Mouse (Mus musculus): ENCODE results near the gene Grm4. TPM values are rescaled to one million over a fixed set of nuclear protein-coding genes. Genes with fewer than 3 reads are reported as not detected.

Gene Grm4
- polyA plus RNA-seq, 1 experiment from 2014 or later: 0.02 TPM

GRCm38 (mm10) chr17:27511125-27511735 is 10.0 kb downstream of the Grm4 start:
- no peak overlapping the region for H3K4me3 ChIP-seq (replicated peaks)
- H3K9me3 ChIP-seq (replicated peaks): no peaks in the 10 kb centered on the region
- ATAC-seq (ENCODE audit: insufficient read depth): no peak
- WGBS (ENCODE audit: insufficient replicate concordance): 74% methylated on average over 7 of the region's 7 CpGs
- H3K4me1 ChIP-seq (replicated peaks): peaks cover 12% of the 10 kb centered on the region
- no peak overlapping the region for H3K4me2 ChIP-seq
- H3K9ac ChIP-seq: no peak overlapping the region
- H3K27ac ChIP-seq (replicated peaks): no peak overlapping the region
- no peaks in the 10 kb centered on the region for H3K36me3 ChIP-seq (replicated peaks)
- H3K27me3 ChIP-seq: peaks cover 95% of the 10 kb centered on the region

DNA sequence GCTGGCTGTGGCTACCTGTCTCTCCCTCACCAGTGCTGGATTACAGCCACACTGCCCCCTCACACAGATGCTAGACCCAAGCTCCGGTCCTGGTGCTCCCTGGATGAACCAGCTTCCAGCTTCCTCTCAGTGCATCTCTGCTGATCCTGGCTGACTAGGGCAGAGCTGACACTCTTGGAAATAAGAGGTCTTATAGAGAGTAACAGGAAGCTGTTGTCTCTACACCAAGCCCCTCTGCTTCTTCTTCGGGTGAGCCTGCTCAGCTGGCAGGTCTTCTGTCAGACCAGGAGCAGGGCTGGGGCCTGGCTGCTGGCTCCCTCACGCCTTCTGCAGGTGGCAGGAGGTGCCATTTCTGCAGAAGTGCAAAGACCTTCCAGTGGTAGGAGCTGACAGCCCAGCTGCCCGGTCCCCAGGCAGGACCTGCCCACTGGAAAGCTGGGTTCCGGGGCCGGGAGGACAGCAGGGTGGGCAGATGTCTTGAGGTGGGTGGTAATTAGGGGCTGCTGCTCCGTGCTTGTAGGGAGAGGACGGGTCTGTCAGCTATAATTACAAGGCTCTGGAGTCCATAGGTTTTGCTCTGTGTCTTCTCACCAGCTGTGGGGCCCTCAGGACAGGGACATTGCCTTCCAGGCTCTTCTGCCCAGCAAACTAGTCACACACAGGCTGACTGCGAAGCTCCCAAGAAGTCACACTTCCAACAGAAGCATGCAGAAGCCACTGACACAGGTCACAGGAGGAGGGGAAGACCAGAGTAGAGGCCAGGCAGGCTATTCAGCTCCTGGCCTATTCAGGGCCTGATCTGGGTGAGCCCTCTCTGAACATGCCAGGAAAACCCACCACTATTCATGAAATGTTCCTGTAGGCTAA is 10.7 kb downstream of the Grm4 start:
- no peaks in the 10 kb centered on the region for H3K9me3 ChIP-seq (replicated peaks)
- no peak for ATAC-seq (ENCODE audit: insufficient read depth)
- peaks cover 95% of the 10 kb centered on the region for H3K27me3 ChIP-seq
- H3K4me3 ChIP-seq (replicated peaks): no peak overlapping the region
- H3K4me2 ChIP-seq: no peak overlapping the region
- peaks cover 12% of the 10 kb centered on the region for H3K4me1 ChIP-seq (replicated peaks)
- no peaks in the 10 kb centered on the region for H3K36me3 ChIP-seq (replicated peaks)
- H3K27ac ChIP-seq (replicated peaks): no peak overlapping the region
- no peak overlapping the region for H3K9ac ChIP-seq
- 46% methylated on average over 9 of the region's 9 CpGs for WGBS (ENCODE audit: insufficient replicate concordance)

DNA sequence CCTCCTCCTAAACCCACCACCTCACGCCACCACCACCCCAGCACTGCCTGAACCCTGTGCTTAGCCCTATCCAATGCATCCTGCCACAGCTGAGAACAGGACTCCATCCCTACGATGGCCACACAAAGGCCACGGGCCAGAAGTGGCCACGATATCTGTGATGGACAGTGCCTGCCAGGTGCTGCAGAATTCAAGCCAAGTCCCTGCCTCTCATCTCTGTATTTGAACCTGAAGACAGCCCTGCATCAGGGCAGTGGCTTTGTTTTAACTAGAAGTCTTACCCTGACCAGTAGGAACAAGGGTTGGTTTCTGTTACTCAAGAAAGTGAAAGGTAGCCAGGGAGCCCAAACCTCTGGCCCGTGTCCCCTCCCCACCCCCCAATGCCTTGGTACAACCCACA is 12.1 kb downstream of the Grm4 start:
- Histone ChIP-seq H3K4me2 (no peak overlapping the region), H3K27me3 (peaks cover 91% of the 10 kb centered on the region), H3K4me1 (replicated peaks) (peaks cover 12% of the 10 kb centered on the region), H3K9ac (no peak overlapping the region), H3K36me3 (replicated peaks) (no peaks in the 10 kb centered on the region), H3K4me3 (replicated peaks) (no peak overlapping the region), H3K9me3 (replicated peaks) (no peaks in the 10 kb centered on the region), H3K27ac (replicated peaks) (no peak overlapping the region)
- no peak for ATAC-seq (ENCODE audit: insufficient read depth)
- 64% methylated on average over 5 of the region's 5 CpGs for WGBS (ENCODE audit: insufficient replicate concordance)

DNA sequence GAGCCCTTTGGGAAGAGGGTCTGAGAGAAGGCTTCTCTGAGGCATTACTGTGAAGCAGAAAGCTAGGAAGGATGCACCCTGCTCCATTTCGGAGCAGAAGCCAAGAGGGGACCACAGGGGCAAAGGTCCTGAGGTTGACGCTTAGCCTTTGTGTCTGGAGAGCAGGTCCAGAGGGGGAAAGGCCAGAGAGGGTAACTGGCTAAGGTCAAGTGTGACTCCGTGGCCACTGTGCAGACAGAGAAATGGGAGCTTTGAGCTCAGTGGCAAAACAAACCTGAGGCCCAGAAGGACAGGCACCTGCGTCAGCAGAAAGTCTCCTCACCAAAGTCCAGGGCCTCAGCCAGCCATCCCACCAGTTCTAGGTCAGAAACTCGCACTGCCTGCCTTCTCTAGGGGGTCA is 12.7 kb downstream of the Grm4 start:
- H3K4me2 ChIP-seq: no peak overlapping the region
- no peak overlapping the region for H3K4me3 ChIP-seq (replicated peaks)
- no peaks in the 10 kb centered on the region for H3K36me3 ChIP-seq (replicated peaks)
- no peaks in the 10 kb centered on the region for H3K9me3 ChIP-seq (replicated peaks)
- WGBS (ENCODE audit: insufficient replicate concordance): 59% methylated on average over 5 of the region's 5 CpGs
- H3K9ac ChIP-seq: no peak overlapping the region
- H3K27ac ChIP-seq (replicated peaks): no peak overlapping the region
- ATAC-seq (ENCODE audit: insufficient read depth): no peak
- peaks cover 12% of the 10 kb centered on the region for H3K4me1 ChIP-seq (replicated peaks)
- peaks cover 90% of the 10 kb centered on the region for H3K27me3 ChIP-seq

DNA sequence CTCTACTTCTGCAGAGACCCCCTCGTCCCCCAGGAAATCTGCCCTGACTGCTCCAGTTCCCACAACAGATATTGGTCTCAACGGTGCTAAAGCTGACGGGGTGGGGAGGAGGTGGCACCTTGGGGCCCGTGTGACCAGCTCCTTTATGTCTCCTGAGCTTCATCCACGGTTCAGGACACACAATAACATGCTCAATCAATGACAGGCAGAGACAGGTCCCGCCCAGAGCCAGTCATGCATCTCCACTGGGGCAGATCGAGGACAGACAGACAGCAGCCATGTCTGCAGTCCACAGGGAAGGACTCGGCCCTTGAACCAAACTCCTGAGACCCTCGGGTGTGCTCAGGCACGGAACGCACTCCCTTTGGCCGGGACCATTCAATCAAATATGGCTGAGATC is 13.2 kb downstream of the Grm4 start:
- ATAC-seq (ENCODE audit: insufficient read depth): no peak
- H3K27ac ChIP-seq (replicated peaks): no peak overlapping the region
- H3K4me3 ChIP-seq (replicated peaks): no peak overlapping the region
- H3K4me2 ChIP-seq: no peak overlapping the region
- H3K27me3 ChIP-seq: peaks cover 88% of the 10 kb centered on the region
- no peaks in the 10 kb centered on the region for H3K9me3 ChIP-seq (replicated peaks)
- no peaks in the 10 kb centered on the region for H3K36me3 ChIP-seq (replicated peaks)
- H3K9ac ChIP-seq: no peak overlapping the region
- WGBS (ENCODE audit: insufficient replicate concordance): 50% methylated on average over 12 of the region's 12 CpGs
- peaks cover 12% of the 10 kb centered on the region for H3K4me1 ChIP-seq (replicated peaks)

- H3K4me2 ChIP-seq: no peak overlapping the region
- no peak overlapping the region for H3K27ac ChIP-seq (replicated peaks)
- ATAC-seq (ENCODE audit: insufficient read depth): no peak
- peaks cover 88% of the 10 kb centered on the region for H3K27me3 ChIP-seq
- 66% methylated on average over 7 of the region's 7 CpGs for WGBS (ENCODE audit: insufficient replicate concordance)
- no peak overlapping the region for H3K9ac ChIP-seq
- H3K36me3 ChIP-seq (replicated peaks): no peaks in the 10 kb centered on the region
- no peak overlapping the region for H3K4me3 ChIP-seq (replicated peaks)
- H3K9me3 ChIP-seq (replicated peaks): no peaks in the 10 kb centered on the region
- peaks cover 8% of the 10 kb centered on the region for H3K4me1 ChIP-seq (replicated peaks)
Observed at GRCm38 (mm10) chr17:27507591-27507945, 13.6 kb downstream of the Grm4 start.

DNA sequence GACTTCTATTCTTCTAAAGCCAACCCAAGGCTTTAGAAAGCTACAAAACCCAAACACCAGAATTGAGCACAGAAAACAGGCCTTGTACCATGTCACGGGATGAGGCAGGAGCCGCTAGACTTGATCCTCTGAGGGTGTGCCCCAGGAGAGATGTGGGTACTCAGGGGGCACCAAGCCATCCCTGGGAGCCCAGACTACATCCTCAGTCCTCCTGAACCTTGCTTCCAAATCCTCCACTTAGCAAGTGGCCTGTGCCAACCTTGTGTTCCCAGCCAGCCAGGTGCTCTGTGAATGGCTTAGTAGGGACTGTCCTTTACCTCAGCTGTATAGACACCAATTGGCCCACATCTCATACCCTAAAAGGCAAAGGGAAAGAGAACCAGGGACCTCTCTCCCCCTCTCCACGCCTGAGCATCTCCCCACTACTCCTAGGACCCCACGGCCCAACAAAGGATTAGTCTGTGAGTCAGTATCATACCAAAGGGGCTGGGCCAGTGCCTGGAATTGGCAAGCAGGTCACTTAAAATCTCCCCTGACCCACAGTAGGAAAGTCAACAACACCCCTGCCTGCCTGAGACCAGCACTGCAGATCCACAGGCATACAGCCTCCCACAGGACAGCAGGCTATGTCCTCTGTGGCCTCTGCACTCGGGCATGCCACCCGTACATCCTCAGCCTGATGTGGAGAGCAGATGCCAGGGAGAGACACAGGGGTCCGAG is 14.2 kb downstream of the Grm4 start:
- H3K4me3 ChIP-seq (replicated peaks): no peak overlapping the region
- H3K9ac ChIP-seq: no peak overlapping the region
- no peaks in the 10 kb centered on the region for H3K9me3 ChIP-seq (replicated peaks)
- H3K27ac ChIP-seq (replicated peaks): no peak overlapping the region
- peaks cover 88% of the 10 kb centered on the region for H3K27me3 ChIP-seq
- H3K4me1 ChIP-seq (replicated peaks): 0 out of 2 replicates have a peak, but pooled peaks cover 3% of the 10 kb centered on the region
- 58% methylated on average over 7 of the region's 7 CpGs for WGBS (ENCODE audit: insufficient replicate concordance)
- ATAC-seq (ENCODE audit: insufficient read depth): no peak
- no peak overlapping the region for H3K4me2 ChIP-seq
- no peaks in the 10 kb centered on the region for H3K36me3 ChIP-seq (replicated peaks)

DNA sequence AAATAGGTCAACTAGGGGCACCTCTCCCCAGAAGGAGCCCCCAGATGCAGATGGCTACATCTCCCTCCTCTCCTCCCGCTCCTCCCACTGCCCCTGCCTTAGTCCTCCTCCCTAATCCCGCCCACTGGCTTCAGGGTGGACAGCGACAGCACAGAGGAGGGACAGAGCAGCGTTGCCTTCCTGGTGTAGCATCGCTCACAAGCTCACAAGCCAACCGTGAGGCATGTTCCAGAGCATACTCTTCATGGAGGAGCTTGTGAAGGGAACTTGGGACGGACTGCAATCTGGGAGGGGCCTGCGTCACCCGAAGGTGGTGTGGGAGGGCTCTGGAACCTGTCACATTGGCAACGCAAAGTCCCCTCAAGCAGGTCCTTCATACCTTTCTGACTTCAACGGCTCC is 14.8 kb downstream of the Grm4 start:
- ATAC-seq (ENCODE audit: insufficient read depth): no peak
- 38% methylated on average over 11 of the region's 11 CpGs for WGBS (ENCODE audit: insufficient replicate concordance)
- no peak overlapping the region for H3K4me2 ChIP-seq

DNA sequence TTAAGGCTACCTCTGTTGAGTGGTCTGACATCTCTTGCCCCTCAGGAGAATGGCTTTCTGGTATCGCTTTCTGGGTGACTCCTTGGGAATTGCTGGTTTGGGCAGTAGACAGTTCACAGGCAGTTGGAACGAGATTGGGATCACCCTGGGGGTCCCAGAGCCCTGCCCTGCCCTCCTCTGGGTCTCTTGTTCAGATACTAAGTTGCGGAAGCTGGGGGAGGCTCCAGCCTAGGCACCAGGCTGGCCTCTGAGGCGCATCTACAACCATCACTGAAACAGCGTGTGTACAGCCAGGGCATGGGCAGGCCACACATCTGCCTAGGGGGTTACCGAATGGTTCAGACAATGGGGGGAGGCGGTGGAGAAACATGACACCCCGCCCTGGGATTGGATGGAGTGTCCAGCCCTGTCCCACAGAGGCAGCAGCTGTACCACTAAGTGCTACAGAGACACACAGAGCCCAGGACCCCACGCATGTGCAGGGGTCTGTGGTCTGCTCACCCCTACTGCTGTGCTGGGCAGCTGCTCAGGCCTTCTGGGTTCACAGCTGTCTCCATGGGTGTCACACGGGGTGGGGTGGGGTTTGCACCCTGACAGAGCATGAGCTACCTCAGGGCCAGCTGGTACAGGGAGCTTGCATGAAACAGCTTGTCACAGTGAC is 15.9 kb downstream of the Grm4 start:
- WGBS (ENCODE audit: insufficient replicate concordance): 40% methylated on average over 10 of the region's 10 CpGs
- Histone ChIP-seq H3K9ac (no peak overlapping the region), H3K4me2 (no peak overlapping the region), H3K4me3 (replicated peaks) (no peak overlapping the region), H3K27ac (replicated peaks) (no peak overlapping the region), H3K27me3 (peaks cover 82% of the 10 kb centered on the region), H3K4me1 (replicated peaks) (no peaks in the 10 kb centered on the region), H3K9me3 (replicated peaks) (no peaks in the 10 kb centered on the region), H3K36me3 (replicated peaks) (no peaks in the 10 kb centered on the region)
- no peak for ATAC-seq (ENCODE audit: insufficient read depth)

More for the DNA sequence above, 14.8 kb downstream of the Grm4 start:
- Histone ChIP-seq H3K9me3 (replicated peaks) (no peaks in the 10 kb centered on the region), H3K27me3 (peaks cover 87% of the 10 kb centered on the region), H3K9ac (no peak overlapping the region), H3K4me3 (replicated peaks) (no peak overlapping the region), H3K4me1 (replicated peaks) (no peaks in the 10 kb centered on the region), H3K36me3 (replicated peaks) (no peaks in the 10 kb centered on the region), H3K27ac (replicated peaks) (no peak overlapping the region)

DNA sequence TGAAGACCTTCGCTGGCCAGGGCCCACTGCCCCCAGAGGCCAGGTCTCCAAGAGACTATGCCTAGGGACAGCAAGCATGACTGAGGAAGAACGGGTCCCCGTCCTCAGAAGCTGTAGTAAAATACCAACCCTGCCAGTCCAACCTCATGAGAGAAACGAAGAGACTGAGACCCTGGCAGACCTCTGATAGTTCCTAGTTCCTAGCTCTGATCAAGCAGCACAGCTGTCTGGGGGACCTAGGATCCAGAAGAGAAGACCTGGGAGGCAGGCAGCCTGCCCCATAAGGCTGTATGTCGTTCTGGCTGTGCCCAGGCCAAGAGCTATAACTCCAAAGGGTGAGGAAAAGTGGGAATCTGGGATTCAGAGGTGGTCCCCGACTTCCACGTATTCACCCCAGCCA is 17.3 kb downstream of the Grm4 start:
- 28% methylated on average over 7 of the region's 7 CpGs for WGBS (ENCODE audit: insufficient replicate concordance)
- no peaks in the 10 kb centered on the region for H3K9me3 ChIP-seq (replicated peaks)
- peaks cover 68% of the 10 kb centered on the region for H3K27me3 ChIP-seq

More for the DNA sequence above, 17.3 kb downstream of the Grm4 start:
- no peak for ATAC-seq (ENCODE audit: insufficient read depth)
- Histone ChIP-seq H3K36me3 (replicated peaks) (no peaks in the 10 kb centered on the region), H3K4me3 (replicated peaks) (no peak overlapping the region), H3K9ac (no peak overlapping the region), H3K27ac (replicated peaks) (no peak overlapping the region), H3K4me1 (replicated peaks) (no peaks in the 10 kb centered on the region), H3K4me2 (no peak overlapping the region)

Measured in liver, embryonic 15.5 days (tissue).